Mouse (Mus musculus): ENCODE data around the gene Tmprss12.

GRCm38 (mm10) chr15:100268916-100269315 is 11.7 kb upstream of the Tmprss12 start:
- TF ChIP-seq MAX (IDR thresholded peaks at IDR 0.05) (no peak), CTCF (IDR thresholded peaks at IDR 0.05; ENCODE audit: control insufficient read depth, insufficient read depth, insufficient read length) (no peak), MYOG (IDR thresholded peaks at IDR 0.05; ENCODE audit: control insufficient read depth, extremely low read depth, insufficient read length) (no peak), USF1 (IDR thresholded peaks at IDR 0.05; ENCODE audit: low read depth) (no peak)
